Mouse (Mus musculus) MN1 (cell line): ENCODE data around the gene Hist1h3c.
"Not testable (repeated sequence)": the region's sequence is repeated elsewhere in the genome, so short reads cannot be mapped to it uniquely, and the experiment has no call there.

Experiments
- DNase-seq: peaks from one replicate; pipeline ENCODE4 v3.0.0-alpha.2; 2016; ENCODE audit warnings: low spot score

Hist1h3c gene

DNA sequence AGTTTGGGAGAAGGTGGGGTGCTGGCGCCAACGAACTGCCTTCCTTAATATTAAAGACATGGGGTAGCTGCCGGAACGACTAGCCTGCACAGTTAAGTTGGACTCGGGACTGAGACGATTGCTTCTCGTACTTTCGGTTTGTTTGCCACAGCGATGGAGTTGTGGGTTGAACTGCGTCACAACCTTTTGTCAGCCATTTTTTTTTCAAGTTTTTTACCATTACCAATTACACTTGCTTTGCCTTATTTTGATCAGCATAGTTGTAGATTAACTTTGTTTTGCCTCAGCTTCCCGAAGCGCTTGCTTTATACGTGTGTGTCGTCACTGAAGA is 5.5 kb downstream of the Hist1h3c start:
- no peak for DNase-seq

DNA sequence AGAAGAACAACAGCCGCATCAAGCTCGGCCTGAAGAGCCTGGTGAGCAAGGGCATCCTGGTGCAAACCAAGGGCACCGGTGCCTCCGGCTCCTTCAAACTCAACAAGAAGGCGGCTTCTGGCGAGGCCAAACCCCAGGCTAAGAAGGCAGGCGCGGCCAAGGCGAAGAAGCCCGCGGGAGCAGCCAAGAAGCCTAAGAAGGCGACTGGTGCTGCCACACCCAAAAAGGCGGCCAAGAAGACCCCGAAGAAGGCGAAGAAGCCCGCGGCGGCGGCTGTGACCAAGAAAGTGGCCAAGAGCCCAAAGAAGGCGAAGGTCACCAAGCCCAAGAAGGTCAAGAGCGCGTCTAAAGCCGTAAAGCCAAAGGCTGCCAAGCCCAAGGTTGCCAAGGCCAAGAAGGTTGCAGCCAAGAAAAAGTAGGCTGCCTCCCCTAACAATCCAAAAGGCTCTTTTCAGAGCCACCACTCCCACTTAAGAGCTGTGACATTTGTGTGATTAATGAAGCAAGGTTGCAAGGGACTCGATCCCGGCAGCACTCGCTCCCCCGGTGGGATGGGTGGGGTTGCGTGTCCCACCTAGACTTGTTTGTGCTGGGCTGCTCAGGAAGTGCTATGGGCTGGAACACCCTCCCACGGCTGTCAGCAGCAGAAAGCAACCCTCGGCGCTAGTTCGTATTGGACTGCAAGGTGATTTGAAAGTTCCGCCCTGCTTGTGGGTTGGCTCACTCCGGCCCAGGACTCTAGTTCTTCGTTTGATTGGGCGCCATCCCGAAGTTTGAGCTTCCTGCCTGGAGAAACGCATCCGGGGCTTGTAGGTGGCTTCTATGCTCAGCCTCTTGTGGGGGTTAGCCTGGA is 6.1 kb downstream of the Hist1h3c start:
- peak; percentile 90 for DNase-seq

DNA sequence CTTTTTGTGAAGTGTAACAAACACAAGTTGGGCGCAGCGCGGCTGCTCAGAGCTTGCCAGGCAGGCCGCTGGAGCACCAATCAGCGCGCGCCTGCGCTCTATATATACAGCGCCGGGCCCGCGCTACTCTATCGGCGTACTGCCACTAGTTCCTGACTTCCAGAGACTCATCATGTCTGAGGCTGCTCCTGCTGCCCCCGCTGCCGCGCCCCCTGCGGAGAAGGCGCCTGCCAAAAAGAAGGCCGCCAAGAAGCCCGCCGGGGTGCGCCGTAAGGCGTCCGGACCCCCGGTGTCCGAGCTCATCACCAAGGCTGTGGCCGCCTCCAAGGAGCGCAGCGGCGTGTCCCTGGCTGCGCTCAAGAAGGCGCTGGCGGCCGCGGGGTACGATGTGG is 6.7 kb downstream of the Hist1h3c start, which contains the start of gene Hist1h1c:
Hist1h1c (plus strand) TSS at position 132 of the 392 bp plus-strand sequence.
- DNase-seq = peak; percentile 90

DNA sequence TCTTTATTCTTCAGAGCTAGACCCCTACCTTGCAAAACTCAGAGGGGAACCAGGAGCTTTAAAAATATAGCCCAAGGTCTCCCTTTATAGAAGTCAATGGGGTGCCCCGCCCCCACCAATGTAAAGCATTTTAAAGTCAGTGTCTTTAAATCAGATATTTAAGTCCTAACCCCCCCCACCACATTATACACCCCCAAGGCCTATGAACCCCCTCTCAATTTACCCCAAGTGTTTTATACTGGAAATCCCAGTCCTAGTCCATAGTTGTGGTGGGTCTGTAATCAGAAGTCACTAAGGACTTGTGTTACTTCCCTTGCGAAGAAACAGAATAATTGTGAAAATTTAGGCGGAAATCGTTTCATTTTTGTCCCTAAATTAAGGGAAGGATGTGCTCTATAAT is 7.4 kb downstream of the Hist1h3c start:
- DNase-seq = no peak

DNA sequence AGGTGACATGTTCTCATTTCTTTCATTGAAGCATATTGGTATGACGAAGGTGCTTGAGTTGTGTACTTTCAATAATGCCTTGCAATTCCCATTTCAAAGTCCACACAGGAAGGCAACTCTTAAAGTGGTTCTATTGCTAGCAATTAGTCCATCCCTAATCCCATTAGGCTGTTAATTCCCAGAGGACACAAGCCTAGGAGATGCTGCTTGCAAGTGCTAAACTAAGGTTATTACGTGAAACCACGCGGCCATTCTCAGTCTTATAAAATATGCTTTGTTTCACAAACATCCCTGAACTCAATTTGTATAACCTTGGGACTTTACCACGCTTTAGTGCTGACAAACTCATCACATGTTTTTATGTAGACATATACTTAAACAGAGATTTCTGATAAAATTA is 8.3 kb downstream of the Hist1h3c start:
- DNase-seq = peak; percentile 68

DNA sequence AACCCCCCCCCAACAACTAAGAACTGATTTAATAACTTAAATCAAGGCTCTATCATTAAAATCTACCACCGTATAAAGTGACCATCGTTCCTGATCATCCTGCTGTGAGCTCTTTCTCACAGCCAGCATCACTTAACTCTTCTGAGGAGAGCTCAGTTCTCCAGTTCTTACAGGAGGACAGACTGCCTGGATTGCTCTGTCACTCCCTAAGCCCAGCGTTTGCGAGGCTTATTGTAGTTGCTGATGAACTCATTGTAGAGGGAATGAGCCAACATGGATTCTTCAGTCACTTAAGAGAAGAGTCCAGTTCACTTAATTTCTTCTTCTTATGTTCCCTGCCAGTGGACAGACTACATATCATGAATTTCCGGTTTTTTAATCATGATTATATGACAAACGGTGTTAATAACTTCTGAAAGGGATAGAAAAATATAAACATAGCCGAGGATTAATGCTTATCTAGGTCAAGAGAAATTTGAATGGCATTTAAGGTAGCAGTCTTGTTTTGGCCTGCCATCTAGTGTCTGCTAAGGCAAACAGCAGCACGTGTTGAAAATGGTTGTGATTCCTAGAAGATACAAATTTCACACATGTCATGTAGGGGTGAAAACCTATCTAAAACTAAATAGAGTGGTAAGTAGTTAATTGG is 13.1 kb downstream of the Hist1h3c start:
- peak; percentile 52 for DNase-seq

DNA sequence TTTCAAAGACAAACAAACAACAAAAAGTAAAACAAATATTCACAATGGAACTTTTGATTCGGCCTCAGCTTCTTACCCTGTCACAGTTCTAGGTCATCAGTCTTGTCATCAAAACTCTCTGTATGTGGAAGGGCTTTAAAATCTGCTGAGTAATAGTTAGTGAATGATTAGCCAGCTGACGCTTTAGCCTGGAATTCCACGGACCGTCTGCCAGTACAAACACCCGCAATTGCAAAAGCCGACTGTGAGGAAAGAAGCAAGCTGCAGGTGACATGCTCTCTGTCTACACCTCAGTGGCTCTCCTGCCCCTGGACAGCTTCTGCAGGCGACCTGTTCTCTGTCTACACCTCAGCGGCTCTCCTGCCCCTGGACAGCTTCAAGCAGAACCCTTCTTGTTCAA is 14.9 kb downstream of the Hist1h3c start:
- DNase-seq = no peak

DNA sequence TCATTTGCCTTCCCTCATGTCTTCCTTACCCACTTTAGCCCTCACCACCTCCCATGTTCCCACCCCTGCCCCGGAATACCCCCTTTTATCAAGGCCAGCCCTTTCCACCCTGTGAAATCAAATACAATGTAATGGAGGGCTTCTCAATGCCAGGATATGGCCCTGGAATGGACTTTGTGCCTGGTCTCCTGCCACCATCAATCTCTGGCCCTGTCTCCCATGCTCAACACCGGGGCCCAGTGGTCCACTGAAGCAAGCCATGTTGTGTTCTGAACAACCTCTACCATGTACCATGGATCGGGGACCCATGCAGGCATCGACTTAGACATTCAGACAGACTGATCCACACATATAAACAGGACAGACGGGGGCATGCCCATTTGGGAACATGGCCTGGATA is 15.7 kb downstream of the Hist1h3c start:
- no peak for DNase-seq

DNA sequence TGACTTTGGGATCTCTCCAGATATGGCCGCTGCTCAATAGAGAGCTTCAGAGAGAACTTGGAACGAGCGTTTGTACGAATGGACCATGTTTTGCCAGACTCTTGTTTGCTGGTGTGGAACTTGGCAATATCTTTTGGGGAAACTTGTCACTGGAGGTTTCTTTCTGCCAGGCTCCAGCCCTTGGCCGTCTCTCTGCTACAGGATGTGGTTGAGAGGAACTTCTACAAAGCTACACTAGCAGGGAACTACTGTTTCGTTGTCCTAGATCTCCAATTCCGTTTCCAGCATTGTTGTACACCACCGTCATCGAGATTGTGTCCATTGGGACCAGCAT is 16.2 kb downstream of the Hist1h3c start:
- DNase-seq = no peak

DNA sequence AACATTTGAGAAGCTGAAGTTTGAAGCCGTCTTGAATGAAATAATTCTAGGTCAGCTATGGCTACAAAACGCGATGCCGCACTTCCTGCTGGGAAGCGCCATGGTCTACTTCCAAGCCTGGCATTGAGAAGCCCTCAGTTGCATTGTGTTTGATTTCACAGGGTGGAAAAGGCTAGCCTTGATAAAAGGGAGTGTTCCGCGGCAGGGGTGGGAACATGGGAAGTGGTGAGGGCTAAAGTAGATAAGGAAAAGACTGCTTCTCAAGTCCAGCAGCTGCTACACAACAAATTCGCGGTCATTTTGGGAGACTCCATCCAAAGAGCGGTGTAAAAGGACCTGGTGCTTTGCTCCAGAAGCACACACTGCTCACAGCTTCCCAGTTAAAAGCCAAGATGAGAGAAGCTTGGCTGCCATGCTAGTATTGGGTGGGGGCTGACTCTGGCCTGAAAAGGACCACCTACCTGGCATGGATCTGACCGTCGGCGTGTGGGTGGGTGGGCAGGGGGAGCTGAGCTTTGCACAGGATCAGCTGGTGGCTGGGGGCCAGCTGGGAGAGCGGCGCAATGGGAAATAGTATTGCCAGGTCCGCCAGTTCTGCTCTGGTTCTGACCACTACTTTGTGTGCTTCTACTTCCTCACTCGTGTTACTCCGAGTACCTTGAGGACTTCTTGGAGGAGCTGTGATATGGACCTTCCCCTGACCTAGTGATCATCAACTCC is 16.8 kb downstream of the Hist1h3c start:
- no peak for DNase-seq

DNA sequence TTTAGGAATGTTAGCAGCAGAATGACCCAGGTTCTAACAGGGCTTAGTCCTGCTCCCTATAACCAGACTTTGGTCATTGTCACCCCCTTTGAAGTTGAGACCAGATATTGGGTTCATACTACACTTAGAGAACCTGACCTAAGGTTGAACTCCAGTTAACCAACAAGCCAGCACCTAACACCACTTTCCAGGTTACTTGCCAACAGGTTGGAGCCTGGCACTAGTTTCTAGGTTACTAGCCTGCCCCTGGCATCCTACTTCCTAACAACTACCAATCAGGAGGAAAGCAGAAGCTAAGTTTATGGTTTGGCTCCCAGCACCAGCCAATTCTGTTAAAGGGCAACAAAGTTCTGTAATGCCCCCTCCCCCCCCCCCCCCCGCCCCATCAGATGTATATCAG is 20.2 kb downstream of the Hist1h3c start:
- no peak for DNase-seq

DNA sequence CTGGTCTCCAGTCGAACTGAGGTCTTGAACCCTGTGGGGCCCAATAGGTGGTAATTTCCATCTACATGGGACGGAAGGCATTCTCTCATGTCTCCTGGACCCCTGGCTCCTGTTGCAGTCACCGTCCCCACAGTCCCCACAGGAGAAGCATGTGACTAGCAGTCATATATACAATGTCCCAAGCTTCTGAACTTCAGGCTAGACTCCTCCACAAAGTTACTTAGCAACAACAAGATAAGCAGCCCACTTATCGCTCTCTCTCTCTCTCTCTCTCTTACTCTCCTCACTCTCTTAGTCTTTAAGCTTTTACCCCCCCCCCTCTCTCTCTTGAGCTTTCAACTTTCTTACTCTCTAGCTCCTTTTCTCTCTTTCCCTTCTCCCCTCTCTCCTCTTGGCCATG is 21.2 kb downstream of the Hist1h3c start:
- no peak for DNase-seq

DNA sequence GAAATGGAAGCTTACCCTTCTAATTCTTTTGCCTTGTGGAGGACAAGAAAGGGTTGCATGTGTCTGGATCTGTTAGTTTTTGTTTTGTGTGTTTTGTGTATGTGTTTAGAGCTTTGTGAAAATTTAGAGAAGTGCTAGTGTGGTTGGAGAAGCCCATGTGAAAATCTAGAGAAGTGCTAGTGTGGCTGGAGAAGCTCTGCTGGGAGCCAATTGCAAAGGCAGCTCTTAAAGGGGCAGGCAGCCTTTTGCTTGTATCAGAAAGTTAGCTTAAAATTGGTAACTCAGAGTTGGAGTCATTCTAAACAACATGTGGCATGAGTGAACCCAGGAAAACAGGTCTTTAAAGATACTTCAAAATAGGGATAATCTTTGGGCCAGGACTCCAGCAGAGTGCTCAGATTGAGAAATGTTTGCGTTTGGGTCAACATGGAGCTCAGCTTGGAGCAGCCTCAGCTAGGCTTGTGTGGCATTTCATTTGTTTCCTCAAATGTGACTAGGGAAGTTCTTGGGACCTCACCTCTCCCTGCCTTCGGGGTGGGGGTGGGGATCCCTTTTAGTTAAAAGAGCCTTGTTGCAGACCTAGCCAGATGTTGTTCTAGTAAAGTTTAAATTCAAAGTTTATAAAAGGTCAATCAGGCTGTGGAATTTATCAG is 27.7 kb downstream of the Hist1h3c start:
- not testable (repeated sequence) for DNase-seq

DNA sequence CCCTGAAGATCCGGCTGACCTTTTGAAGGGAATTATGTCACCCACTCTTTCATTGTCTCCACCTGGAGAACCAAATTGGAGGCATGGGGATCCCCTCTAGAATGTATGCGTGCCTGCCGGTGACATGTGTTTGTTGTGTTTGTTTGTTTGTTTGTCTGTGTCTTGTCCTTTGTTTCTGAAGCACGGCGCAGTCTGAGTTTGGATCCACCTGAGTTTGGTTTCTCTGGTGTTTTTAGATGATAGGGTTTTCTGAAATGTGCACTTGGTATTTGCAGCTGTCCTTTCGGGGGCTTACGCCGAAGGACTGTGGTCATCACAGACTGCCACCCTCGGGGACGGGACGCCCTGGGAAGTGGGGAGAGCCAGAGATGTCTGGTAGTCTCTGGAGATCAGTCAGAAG is 28.2 kb downstream of the Hist1h3c start:
- DNase-seq = no peak

DNA sequence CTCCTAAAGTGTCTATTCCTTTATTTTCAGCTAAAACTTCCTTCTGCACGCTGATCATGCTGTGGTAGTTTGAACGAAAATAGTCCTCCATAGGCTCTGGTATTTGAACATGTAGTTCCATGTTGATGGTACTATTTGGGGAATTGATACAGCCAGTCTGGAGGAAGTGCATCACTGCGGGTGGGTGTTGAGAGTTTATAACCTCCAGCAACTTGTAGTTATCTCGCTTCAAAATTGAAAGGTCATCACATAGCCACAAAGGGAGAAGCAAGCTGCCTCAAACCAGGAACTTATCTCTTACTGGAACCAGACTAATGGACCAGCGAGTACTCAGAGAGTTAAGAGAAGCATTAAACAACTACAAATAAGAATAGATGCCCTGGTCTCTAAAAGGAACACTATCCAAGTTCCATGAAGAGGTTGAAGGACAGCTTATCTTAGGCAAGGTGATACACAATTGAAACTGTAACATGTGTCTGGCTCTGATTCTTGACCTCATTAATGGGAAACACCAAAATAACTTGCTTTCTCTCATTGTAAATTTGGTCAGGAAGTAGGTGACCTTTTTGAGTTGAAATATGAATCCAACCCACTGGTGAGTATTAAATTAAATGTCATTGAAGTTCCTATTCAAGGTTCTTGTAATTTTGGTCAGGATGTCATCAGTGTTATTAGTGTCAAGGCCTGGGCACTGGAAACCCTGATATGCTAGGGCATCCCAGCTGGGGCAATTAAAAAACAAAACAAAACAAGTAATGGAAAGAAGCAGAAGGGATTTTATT is 28.9 kb downstream of the Hist1h3c start:
- DNase-seq = no peak

DNA sequence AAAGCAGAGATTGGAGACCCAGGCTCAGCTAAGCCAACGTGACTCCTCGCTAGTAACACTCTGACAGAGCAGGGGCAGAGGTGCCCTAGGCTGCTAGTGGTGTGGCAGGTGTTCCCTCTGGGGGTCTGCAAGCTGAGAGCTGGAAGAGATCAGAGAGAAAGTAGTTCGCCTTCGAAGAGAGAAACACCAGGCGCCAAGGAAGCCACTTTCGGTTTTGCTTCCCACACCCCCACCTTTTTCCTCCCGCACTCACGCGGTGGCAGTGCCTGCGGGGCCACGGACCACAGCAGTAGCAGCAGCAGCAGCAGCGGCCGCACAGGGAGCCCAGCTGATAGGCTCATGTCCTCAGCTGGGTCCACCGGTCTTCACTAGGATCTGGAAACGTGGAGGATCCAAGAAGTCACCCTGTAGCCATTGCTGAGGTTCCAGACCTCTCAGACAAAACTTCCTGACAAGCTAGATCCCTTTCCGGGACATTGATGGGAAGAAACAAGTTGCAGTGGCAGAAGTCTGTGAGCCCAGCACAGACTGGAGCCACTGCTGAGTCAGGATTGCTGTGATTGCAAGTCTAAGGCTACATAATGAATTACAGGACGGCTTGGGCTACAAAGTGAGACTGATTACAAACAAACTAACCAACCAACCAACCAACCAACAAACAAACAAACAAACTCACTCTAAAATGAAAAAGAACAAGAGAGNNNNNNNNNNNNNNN is 34.9 kb downstream of the Hist1h3c start, which contains the start of gene Hfe:
Hfe (minus strand) TSS at position 481 of the 716 bp plus-strand sequence.
- peak; percentile 76 for DNase-seq

DNA sequence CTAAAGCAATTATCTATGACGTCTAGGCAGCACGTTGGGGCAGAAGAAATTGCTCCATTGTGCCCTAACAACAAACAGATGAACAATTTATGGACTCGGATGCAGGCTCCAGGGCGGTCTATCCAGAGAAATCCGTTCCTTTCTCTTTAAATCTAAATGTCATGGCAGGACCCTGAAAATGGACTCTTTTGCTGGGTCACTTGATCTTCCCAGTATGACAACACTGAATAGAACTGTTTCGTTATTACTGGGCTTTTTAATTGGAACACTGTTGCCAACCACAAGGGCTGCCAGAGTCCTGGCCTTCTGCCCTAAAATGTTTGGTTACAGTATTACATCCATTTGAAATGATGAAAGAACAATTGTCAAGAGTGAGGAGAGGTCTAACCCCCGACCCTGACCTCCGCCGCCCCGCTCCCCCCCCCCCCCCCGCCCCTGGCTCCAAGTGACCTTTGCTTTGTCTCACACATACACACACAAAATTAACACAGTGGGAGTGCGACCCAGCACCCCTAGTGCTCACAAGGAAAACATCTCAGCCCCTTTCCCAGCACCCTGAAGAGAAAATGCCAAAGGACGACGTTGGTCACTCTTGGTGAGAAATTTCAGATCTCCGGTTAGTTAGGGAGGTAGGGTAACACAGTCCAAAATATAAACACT is 35.6 kb downstream of the Hist1h3c start:
- DNase-seq = peak; percentile 44

DNA sequence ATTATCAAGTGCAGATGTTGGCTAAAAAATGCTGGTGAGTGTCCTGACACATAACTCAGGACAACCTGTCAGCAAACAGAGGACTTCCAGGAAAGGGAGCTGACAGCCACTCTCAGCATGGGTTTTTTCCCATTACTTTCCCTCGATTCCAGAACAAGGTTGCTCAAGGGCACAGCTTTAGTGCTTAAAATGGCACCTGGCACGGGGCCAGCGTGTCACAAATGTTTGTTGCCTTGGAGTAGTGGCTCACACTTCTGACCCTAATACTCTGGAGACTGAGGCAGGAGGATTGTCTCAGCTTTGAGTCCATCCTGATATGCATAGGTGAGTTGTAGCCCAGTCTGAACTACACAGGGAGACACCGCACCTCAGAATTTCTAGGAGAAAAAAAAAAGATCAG is 36.7 kb downstream of the Hist1h3c start:
- no peak for DNase-seq

DNA sequence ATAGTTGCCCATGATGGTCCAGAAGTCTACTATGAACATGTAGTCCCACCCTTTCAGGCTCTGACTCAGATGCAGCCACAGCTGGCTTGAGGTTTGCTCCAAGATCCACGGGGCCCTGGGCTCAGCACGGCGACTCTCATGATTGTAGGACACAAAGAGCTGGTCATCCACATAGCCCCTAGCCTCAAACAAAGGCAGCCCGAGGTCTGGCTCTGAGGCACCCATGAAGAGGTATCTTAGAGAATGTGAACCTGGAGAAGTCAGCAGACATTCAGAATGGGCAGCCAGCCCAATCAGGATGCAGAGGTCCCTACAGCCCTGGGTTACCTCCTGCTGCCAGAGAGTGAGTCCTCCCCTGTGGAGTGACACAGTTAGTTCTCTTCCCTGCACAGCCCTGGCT is 37.4 kb downstream of the Hist1h3c start:
- no peak for DNase-seq

DNA sequence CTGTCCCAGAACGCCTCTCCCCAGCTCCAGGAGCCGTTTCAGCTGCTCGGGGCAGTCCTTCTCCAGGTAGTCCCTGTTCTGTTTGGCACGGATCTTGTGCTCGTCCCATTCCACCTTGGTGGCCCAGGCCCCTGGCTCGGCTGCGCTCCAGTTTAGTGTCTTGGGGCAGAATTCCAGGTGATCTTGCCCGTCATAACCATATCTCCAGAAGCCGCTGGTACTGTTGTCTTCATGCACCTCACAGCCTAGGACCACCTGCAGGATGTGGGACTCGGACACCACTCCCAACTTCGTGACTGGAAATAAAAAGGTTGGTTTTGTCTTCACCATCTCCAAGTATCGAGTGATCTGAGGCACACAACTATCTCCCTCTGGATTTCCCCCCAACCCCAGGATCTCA is 38.6 kb downstream of the Hist1h3c start:
- no peak for DNase-seq
